Mouse (Mus musculus) bone marrow, adult 2 months (tissue): ENCODE measurements around the gene Sptssa. TPM values are rescaled to one million over a fixed set of nuclear protein-coding genes. Genes with fewer than 3 reads are reported as not detected.

Experiments
- H3K27ac ChIP-seq: fragments of 200-500 bp; 2 replicates; pipeline ENCODE4 v1.5.1; 2012; ENCODE audit warnings: low read depth, mild to moderate bottlenecking, control low read depth, inconsistent platforms, low read length; ENCODE audit not compliant: control insufficient read depth, poor library complexity, insufficient read depth
- H3K4me1 ChIP-seq: fragments of 200-500 bp; 2 replicates; pipeline ENCODE4 v1.6.1; 2011; ENCODE audit warnings: low read length; ENCODE audit not compliant: control insufficient read depth, insufficient read depth
- H3K4me3 ChIP-seq: fragments of 200-500 bp; replicated peaks from 2 replicates; pipeline ENCODE3; 2011; ENCODE audit warnings: mild to moderate bottlenecking, low read depth, low read length, control low read depth; ENCODE audit not compliant: control insufficient read depth
- CTCF ChIP-seq: fragments of 200-500 bp; IDR thresholded peaks from 2 replicates; pipeline ENCODE4 v1.5.1; 2011; ENCODE audit warnings: low read length, control low read depth; ENCODE audit not compliant: control insufficient read depth, insufficient read depth
- POLR2A ChIP-seq: fragments of 200-500 bp; IDR thresholded peaks from 2 replicates; pipeline ENCODE4 v1.6.1; 2011; ENCODE audit warnings: low read depth, mild to moderate bottlenecking, control low read depth, low read length, borderline replicate concordance; ENCODE audit not compliant: control insufficient read depth
- WGBS: fragments of 180-500 bp; shearing (Covaris S2); methylation state at CpG from one replicate; pipeline ENCODE4 v1.1.7; 2018; 5-methylcytosine and 5-hydroxymethylcytosine counted together
- polyA plus RNA-seq: library from polyadenylated mRNA; stranded (reverse); fragments of >200 nt; gene quantifications from 2 replicates; pipeline ENCODE4 v1.2.4, GENCODE M21; 2011; ENCODE audit warnings: low replicate concordance; ENCODE audit not compliant: missing spikeins, insufficient read depth, insufficient read length

Sptssa gene
- polyA plus RNA-seq: 14.8 and 28.0 TPM in 2 replicates

DNA sequence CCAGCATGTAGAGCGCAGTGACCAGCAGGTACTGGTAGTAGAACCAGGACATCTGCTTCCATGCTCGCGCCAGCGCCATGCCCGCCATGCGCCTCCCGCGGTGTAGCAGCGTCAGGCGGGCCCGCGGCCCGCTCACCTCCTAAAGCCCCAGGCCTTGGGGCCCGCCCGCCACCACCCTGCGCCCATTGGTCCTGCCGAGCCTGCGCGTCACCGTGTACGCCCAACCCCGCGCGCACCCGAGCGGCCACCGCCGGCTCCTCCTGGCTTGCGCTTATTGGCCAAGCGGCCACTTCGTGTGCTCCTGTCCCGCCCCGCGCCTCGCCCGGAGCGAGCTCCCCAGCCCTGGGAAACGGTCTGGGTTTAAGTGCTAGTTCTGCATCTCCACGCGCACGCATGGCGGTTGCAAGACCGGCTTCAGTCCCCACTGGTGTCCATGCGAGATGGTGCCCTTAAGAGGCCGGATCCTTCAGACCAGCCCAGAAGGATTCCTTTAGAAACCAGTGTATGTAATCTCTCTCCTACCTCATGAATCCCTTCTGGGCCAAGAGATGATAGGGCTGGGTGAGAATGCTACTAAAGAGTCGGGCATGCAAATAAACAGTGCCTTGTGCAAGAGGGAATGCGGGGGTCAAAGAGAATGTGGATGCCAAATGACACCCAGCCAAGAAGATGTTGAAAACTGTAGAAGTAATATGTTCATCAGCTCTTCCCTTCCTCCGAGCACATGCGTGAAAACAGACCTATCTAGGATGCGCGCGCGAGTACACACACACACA, at the start of gene Sptssa:
Gene Sptssa, minus strand, starts transcription at position 178 of the 776 bp plus-strand sequence.
- 9% methylated on average over 53 of the region's 53 CpGs for WGBS
- TF ChIP-seq CTCF: no peak
- peak; percentile 94 for TF ChIP-seq POLR2A
- H3K4me3 ChIP-seq: peak within 1 kb of the TSS; percentile 91
- peak within 1 kb of the TSS; percentile 60 for H3K27ac ChIP-seq
- peaks cover 5% of the 10 kb centered on the region; the same call in 1 of the 2 replicates for H3K4me1 ChIP-seq

DNA sequence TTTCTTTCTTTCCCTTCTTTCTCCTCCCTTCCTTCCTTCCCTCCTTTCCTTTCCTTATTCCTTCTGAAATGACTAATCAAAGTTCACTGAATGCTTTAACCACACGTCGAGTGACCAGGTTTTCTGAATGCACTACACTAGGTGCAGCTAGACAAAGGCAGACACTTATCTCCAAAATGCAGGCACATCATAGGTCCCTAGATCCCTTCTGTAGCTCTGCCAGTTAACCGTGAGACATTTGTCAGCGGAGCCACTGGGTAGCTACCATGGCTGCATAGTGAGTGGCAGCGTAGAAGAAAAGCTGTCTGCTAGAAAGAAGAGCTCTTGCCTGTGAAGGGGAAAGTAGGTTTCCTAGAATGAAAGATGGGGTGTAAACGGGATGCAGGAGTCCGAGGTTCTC, 43.0 kb upstream of the Sptssa start:
- Histone ChIP-seq H3K4me1 (no peaks in the 10 kb centered on the region), H3K27ac (no peak overlapping the region), H3K4me3 (no peak overlapping the region)
- WGBS: 65% methylated on average over 7 of the region's 7 CpGs
- TF ChIP-seq POLR2A (no peak), CTCF (no peak)

DNA sequence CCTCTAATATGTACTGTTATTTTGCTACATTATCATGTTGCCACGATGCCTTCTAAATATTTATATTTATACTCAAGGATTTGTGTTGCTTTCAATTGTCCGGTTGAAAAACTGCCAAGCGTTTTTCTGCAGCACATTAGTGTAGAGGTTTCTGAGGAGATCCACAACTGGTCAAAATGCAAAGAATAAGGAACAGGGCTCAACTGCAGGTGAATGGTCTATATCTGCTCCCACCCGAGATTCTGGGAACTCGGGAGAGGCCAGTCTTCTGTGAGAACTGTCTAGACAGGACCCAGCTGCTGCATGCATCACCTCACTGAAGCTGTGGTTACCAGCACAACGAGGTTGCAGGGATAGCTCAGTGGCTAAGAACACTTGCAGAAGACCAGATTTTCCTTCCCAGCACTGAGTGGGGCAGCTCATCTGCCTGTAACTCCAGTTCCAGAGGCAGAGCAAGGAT, 41.4 kb upstream of the Sptssa start:
- TF ChIP-seq CTCF (no peak), POLR2A (no peak)
- 47% methylated on average over 6 of the region's 6 CpGs for WGBS
- Histone ChIP-seq H3K4me1 (no peaks in the 10 kb centered on the region), H3K4me3 (no peak overlapping the region), H3K27ac (no peak overlapping the region)

DNA sequence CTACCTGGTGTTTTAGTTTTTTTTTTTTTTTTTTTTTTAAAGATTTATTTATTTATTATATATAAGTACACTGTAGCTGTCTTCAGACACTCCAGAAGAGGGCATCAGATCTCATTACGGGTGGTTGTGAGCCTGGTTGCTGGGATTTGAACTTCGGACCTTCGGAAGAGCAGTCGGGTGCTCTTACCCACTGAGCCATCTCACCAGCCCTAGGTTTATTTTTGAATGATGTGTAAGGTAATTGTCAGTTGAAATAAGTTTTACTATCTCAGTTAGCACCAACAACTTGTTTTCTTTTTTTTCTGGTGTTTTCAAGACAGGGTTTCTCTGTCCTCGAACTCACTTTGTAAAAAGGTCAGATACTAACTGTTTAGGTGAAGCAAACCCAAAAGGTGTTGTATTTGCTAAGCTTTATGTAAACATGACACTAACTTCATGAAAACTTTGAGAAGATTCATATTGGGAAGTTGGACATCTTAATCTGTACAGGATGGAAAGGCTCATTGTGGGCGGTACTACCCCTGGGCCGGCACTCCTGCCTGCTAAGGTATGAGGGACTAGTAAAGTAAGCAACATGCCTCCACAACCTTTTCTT, 40.7 kb upstream of the Sptssa start:
- Histone ChIP-seq H3K27ac (no peak overlapping the region), H3K4me3 (no peak overlapping the region), H3K4me1 (no peaks in the 10 kb centered on the region)
- WGBS: 8% methylated on average over 7 of the region's 7 CpGs
- TF ChIP-seq POLR2A (no peak), CTCF (no peak)

DNA sequence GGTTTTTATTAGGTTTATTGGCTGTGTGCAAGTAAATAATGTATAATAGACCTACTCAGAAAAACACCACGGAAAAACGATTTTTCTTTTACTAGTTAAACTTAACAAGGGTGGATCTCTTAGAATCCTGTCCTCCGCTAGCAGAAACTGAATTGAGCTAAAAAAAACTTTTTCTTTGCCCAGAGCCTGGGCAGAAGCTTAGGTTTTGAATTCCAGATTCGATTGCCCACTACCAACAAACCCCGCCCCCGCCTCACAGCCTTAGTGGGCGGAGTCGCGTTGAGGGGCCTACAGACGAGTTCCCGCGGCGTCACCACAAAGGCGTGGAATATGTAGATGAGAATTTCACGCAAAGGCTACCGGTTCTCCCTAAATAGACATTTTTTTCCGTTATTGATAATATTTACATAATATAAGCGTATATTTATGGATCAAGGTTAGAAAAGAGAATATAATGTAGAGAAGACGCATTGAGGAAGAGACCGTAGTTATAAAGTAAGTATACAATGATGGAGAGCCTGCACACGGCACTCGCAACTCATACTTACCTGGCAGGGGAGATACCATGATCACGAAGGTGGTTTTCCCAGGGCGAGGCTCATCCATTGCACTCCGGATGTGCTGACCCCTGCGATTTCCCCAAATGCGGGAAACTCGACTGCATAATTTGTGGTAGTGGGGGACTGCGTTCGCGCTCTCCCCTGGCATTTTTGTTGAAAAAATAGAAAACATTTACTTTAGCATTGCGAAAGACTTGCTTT, 40.0 kb upstream of the Sptssa start:
- TF ChIP-seq POLR2A: peak; percentile 87
- no peak for TF ChIP-seq CTCF
- H3K27ac ChIP-seq: peak overlapping the region; percentile 47; the same call in 1 of the 2 replicates
- WGBS: under 1% methylated on average over 32 of the region's 32 CpGs

DNA sequence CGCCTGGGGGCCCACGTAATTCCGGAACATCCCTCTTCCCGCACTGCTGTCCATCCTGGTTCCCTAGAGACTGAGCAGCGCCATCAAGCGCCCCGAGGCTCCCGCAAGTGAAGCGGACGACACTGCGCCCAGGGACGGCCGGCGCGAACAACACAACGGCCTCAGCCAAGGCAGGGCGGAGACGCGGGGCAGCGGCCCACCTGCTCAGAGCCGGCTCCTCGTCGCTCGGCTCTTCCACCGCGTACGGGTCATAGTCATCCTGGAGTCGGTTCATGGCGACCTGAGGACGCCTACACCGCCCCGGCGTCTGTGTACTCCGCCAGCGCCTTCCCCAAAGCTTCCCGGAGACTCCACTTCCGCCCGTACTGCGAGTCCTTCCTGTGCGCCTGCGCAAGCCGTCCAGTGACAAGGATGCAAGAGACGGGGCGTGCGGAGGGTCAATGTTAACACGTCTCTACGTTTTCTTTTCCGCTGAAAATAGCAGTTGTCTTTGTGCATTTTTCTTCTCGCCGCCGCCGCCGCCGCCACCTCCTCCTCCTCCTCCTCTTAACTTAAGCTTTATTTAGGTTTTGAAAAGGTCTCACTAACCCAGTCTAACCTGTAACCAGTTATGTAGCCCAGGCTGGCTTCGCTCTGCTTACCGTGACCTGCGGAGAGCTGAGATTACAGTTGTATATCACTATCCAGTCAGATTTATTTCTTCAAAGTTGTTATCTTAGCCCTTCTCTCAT, 39.3 kb upstream of the Sptssa start, which contains the start of gene Eapp:
Gene Eapp, minus strand, starts transcription at position 387 of the 731 bp plus-strand sequence.
- peak within 1 kb of the TSS; percentile 90 for H3K4me3 ChIP-seq
- H3K27ac ChIP-seq: peak within 1 kb of the TSS; percentile 97
- H3K4me1 ChIP-seq: no peaks in the 10 kb centered on the region
- WGBS: under 1% methylated on average over 57 of the region's 57 CpGs
- peak; percentile 95; the same call in 1 of the 2 replicates for TF ChIP-seq POLR2A
- peak; percentile 15; the same call in 1 of the 2 replicates for TF ChIP-seq CTCF

More for the DNA sequence above, 40.0 kb upstream of the Sptssa start:
- Histone ChIP-seq H3K4me3 (peak overlapping the region; percentile 90), H3K4me1 (no peaks in the 10 kb centered on the region)

DNA sequence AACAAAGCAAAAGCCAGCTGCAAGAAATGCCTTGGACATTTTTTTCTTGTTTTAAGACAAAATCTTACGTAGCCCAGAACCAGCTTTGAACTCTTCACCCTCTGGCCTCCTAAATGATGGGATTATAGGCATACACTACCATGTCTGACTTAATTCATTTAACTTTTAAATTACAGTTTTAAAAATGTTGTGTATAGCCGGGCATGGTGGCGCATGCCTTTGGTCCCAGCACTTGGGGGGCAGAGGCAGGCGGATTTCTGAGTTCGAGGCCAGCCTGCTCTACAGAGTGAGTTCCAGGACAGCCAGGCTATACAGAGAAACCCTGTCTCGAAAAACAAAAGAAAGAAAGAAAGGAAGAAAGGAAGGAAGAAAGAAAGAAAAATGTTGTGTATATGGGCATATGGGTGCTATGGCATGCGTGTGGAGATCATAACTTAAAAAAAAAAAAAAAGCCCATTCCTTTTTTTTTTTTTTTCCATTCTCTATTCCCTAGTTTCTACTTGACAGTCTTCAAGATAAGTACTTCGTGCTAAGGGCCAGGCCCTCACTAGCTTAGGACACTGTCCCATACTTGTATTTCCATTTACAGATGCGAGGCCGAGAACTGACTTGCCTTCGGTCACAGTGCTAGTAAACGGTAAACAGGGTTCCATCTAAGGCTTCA, 38.6 kb upstream of the Sptssa start:
- H3K27ac ChIP-seq: peak overlapping the region; percentile 97
- peak overlapping the region; percentile 90 for H3K4me3 ChIP-seq
- H3K4me1 ChIP-seq: no peaks in the 10 kb centered on the region; the same call in 1 of the 2 replicates
- WGBS: 30% methylated on average over 12 of the region's 12 CpGs
- TF ChIP-seq POLR2A (no peak), CTCF (no peak)
